Mouse (Mus musculus) thymus, adult 18-20 months (tissue): Measurements from ENCODE around the gene Kcnk18.

Experiments
- DNase-seq, 2 experiments: peaks; one replicate each; pipeline ENCODE4 v3.0.0; 2022; ENCODE audit warnings: mixed read lengths in 2 of 2

Kcnk18 gene

GRCm38 (mm10) chr19:59228376-59228775, 9.4 kb downstream of the Kcnk18 start:
- no peak for DNase-seq

GRCm38 (mm10) chr19:59232786-59233185, 13.8 kb downstream of the Kcnk18 start:
- no peak for DNase-seq

- DNase-seq = no peak
These were observed 16.0 kb downstream of the Kcnk18 start for GRCm38 (mm10) chr19:59235001-59235400.

GRCm38 (mm10) chr19:59236046-59236445, 17.0 kb downstream of the Kcnk18 start:
- DNase-seq = no peak

GRCm38 (mm10) chr19:59238630-59239029, 19.6 kb downstream of the Kcnk18 start:
- no peak for DNase-seq

- DNase-seq = peak; percentile 57 to 58
These were observed 20.3 kb downstream of the Kcnk18 start for GRCm38 (mm10) chr19:59239124-59239817.

GRCm38 (mm10) chr19:59241987-59242386, 23.0 kb downstream of the Kcnk18 start:
- DNase-seq = no peak

- DNase-seq = no peak
These were observed 24.0 kb downstream of the Kcnk18 start for GRCm38 (mm10) chr19:59243057-59243456.

- no peak for DNase-seq
These were observed 29.1 kb downstream of the Kcnk18 start for GRCm38 (mm10) chr19:59248144-59248543.

- peak in 1 of 2 experiments; percentile 37 for DNase-seq
These were observed 29.7 kb downstream of the Kcnk18 start for GRCm38 (mm10) chr19:59248553-59249286.

- DNase-seq = no peak
These were observed 33.6 kb downstream of the Kcnk18 start for GRCm38 (mm10) chr19:59252651-59253050.

GRCm38 (mm10) chr19:59259633-59260032, 40.6 kb downstream of the Kcnk18 start:
- DNase-seq = no peak

- peak; percentile 41 to 56 for DNase-seq
These were observed 41.9 kb downstream of the Kcnk18 start, which contains the start of gene Slc18a2 for GRCm38 (mm10) chr19:59260718-59261442. TSS of gene Slc18a2 (plus strand) at chr19:59260896.

GRCm38 (mm10) chr19:59261604-59262003, 42.6 kb downstream of the Kcnk18 start:
- no peak for DNase-seq

GRCm38 (mm10) chr19:59263171-59263570, 44.2 kb downstream of the Kcnk18 start:
- DNase-seq = no peak

- DNase-seq = no peak
These were observed 46.0 kb downstream of the Kcnk18 start for GRCm38 (mm10) chr19:59264838-59265532.

GRCm38 (mm10) chr19:59265907-59266306, 46.9 kb downstream of the Kcnk18 start:
- no peak for DNase-seq

- no peak for DNase-seq
These were observed 48.5 kb downstream of the Kcnk18 start for GRCm38 (mm10) chr19:59267417-59267963.

- DNase-seq = no peak
These were observed 54.2 kb downstream of the Kcnk18 start for GRCm38 (mm10) chr19:59273190-59273589.

GRCm38 (mm10) chr19:59276354-59276753, 57.3 kb downstream of the Kcnk18 start:
- DNase-seq = no peak

GRCm38 (mm10) chr19:59280841-59281240, 61.8 kb downstream of the Kcnk18 start:
- DNase-seq = no peak

GRCm38 (mm10) chr19:59282001-59282400, 63.0 kb downstream of the Kcnk18 start:
- DNase-seq = no peak
